Mouse (Mus musculus) testis, adult 2 months (tissue): ENCODE results near the gene Plekhj1.

Source experiments
- CTCF ChIP-seq: fragments of 200-500 bp; IDR thresholded peaks from 2 replicates; pipeline ENCODE4 v1.5.1; 2012; ENCODE audit warnings: low read depth, mild to moderate bottlenecking, inconsistent platforms, low read length, moderate library complexity; ENCODE audit not compliant: control insufficient read depth, insufficient read depth, insufficient replicate concordance
- POLR2A ChIP-seq: fragments of 200-500 bp; IDR thresholded peaks from 2 replicates; pipeline ENCODE4 v1.6.1; 2012; ENCODE audit warnings: low read depth, mild to moderate bottlenecking, inconsistent platforms, low read length, moderate library complexity; ENCODE audit not compliant: control insufficient read depth

DNA sequence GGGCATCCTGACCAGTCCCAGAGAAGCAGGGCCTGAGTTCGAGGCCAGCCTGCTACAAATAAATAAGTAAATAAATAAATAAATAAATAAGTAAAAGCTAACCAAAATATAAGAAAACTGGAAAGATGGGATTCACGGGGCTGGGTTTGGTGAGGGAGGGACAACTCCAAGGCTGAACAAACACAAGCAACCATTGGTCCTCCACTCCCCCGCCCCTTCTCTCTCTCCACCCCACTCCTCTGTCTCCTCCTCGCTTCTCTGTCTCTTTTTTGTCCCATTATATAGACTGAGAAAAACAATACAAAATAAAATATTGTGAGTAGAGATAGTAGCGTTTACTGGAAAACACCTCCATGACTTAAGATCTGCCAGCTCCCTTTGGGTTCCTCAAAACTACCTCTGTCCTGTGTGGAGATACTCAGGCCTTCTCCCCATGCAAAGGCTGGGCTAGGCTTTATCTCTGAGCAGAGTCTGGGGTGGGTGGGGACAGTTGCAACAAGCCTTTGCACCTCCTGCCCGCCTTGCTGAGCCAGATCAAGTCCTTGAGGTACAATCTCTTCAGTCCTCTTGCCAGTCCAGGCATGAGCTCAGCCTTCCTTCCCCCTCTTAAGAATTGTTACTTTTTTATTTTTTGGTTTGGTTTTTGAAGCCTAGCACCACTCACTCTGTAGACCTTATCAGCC lies 20.3 kb upstream of the Plekhj1 start:
- TF ChIP-seq CTCF (no peak), POLR2A (no peak)
